Mouse (Mus musculus): ENCODE measurements around the gene Kank2. TPM values are rescaled to one million over a fixed set of nuclear protein-coding genes. Genes with fewer than 3 reads are reported as not detected.

The Kank2 gene
- 1 to 10 TPM; 7.5 to 7.8 TPM for total RNA-seq (2021)
- long read RNA-seq, partial matches to known transcripts: 3 of 3 reads
- long read RNA-seq, other reads (novel, unspliced or antisense): 0 of 3 reads

DNA sequence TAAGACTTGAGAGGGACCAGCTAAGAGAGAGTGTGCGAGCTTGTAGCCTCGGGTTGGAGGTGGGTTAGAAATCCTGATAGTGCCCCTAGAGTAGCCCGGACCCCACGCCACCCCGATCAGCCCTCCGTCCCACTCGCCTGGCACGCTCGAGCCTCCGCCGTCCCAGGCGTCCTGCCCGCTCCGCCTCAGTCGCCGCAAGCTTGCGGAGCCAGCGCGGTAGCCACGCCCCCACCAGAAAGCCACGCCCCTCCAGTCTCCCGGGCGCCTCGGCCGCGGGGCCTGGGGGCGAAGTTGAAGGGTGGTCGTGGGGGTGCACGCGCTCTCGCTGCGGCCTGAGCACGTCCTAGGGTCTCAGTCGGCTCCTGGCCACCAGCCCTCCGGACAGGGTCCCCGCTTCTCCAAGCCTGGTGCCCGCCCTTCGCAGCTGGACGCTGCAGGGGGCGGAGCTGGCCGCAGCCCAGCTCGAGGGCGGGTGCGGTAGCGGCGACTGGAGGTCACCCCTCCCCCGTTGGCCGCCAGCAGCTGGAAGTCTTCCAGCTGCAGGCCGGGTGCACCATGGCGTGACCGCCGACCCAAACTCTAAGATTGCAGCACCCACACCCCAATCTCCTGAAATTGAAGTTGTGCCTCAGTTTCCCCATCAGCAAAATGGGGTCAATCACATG lies at the start of gene Kank2:
Gene Kank2 (minus strand): TSS at position 400 of the 665 bp plus-strand sequence.
- DNase-seq (ENCODE audit: low spot score in 2 of 2): peak; percentile 81 to 85

- DNase-seq (ENCODE audit: low spot score in 2 of 2): no peak
Observed at GRCm38 (mm10) chr9:21847926-21848325, 49.4 kb upstream of the Kank2 start.

DNA sequence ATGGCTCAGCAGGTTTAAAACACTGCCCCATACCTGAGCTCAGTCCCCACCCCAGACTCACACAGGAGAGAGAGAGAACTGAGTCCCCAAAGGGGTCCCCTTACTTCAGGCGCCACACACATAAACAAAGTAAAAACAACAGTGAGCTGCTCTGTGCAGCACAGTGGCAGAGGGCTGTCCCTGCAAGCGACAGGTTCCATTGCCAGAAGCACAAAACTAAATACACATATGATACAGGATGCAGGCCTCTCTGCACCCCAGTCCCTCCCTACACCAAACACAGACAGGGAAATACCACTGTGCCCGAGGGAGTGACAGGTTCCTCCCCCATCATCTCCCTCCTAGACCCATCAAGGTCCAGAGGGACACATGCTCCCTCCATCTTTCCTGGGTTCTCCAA lies 48.9 kb upstream of the Kank2 start:
- DNase-seq (ENCODE audit: low spot score in 2 of 2): no peak

DNA sequence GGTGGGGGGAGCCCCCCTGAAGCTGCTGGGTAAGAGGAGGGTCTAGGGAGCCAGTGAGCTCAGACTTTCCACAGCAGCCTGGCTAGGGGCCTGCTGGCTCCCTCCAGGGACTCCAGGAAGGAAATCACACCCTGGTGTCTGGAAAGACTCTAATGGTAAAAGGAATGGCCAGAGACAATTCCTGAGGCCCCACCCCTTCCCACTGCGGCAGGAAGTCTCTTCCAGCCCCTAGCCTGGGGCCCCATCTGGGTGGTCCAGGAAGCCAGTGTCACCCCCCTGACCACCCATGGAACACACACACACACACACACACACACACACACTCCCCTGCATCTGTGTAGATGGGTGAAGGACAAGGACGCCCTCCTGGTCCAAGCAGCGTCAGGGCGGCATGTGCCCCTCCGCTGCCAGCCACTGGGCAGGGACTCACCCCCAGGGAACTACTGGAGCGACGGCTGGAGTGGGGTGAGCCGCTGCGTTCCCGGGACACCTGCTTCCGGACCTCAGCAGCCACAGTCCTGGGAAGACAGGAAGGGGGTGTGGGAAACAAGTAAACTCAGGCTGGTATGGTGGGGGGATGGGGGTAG lies 48.3 kb upstream of the Kank2 start:
- no peak for DNase-seq (ENCODE audit: low spot score in 2 of 2)

DNA sequence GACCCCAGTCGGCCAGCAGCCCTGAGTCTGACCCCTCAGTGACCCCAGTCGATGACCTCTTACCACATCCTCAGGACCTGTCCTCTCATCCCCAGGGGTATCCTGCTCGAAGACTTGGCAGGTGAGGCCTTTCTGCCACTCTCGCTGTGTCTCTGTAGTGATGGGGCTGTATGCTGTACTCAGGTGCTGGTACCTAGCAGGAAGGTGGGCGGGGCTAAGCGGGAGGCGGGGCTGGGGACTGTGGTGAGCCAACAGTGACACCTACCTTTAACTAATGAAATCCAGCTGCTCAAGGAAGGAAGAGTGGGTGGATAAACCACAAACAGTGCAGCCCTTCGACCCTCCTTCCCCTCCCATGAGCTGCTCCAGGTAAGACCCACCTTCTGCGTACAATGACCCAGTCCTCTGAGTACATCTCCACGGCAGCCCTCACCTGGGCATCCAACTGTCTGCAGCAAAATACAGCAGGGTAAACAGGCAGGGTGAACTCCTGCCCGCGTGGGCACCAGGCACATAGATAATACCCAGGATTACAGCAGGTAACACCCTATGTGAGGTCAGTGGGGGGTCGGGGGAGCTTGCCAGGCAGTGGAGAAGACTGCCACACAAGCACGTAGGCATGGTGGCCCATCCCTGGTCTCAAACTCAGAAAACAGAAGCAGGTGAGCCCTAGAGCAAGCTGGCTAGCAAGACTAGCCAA lies 47.0 kb upstream of the Kank2 start:
- no peak for DNase-seq (ENCODE audit: low spot score in 2 of 2)

GRCm38 (mm10) chr9:21843086-21843485 lies 44.5 kb upstream of the Kank2 start:
- DNase-seq (ENCODE audit: low spot score in 2 of 2): no peak

- no peak for DNase-seq (ENCODE audit: low spot score in 2 of 2)
Observed at GRCm38 (mm10) chr9:21842391-21842790, 43.8 kb upstream of the Kank2 start.

DNA sequence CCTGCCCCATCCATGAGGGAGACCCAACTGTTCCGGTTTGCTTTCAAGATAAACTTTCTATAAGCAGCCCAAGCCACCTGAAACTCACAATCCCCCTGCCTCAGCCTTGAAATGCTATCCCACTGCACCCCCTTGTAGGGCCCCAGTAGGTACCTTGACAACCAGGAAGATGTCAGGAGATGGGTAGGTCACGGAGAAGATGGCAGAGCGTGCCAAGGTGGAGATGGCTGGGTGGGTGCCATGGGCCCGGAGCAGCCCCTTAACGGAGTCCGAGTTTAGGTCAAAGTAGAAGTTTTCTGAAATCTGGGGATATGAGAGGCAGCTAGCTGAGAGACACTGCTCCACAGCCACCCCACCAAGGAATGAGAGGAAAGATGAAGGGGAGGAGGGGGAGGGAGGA lies 42.8 kb upstream of the Kank2 start:
- no peak for DNase-seq (ENCODE audit: low spot score in 2 of 2)

GRCm38 (mm10) chr9:21840115-21840787 lies 41.7 kb upstream of the Kank2 start:
- DNase-seq (ENCODE audit: low spot score in 2 of 2): peak; percentile 42 to 51

GRCm38 (mm10) chr9:21837690-21838089 lies 39.1 kb upstream of the Kank2 start:
- no peak for DNase-seq (ENCODE audit: low spot score in 2 of 2)

DNA sequence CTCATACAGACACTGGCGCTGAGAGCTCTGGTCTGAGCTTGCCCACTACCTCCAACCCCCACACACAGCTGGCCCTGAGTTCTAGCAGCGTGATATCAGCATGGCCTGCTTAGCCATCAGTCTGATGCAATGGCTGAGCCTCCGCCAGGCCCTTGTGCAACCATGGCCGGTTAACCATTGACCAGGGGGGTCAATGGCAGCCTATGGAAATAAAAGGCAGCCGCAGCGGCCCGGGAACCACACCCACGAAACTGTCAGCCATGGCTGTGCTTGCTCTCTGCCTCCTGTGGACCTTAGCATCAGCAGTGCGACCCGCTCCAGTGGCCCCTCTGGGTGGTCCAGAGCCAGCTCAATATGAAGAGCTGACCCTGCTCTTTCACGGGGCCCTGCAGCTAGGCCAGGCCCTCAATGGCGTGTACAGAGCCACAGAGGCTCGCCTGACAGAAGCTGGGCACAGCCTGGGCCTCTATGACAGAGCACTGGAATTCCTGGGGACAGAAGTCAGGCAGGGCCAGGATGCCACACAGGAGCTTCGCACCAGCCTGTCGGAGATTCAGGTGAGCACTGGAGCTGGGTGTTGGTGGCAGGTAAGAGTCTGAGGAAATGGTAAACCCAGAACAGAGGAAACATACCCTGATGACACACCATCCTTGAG lies 36.8 kb upstream of the Kank2 start, which contains the start of gene Angptl8:
Gene Angptl8 (plus strand): TSS at position 253 of the 655 bp plus-strand sequence.
- no peak for DNase-seq (ENCODE audit: low spot score in 2 of 2)

DNA sequence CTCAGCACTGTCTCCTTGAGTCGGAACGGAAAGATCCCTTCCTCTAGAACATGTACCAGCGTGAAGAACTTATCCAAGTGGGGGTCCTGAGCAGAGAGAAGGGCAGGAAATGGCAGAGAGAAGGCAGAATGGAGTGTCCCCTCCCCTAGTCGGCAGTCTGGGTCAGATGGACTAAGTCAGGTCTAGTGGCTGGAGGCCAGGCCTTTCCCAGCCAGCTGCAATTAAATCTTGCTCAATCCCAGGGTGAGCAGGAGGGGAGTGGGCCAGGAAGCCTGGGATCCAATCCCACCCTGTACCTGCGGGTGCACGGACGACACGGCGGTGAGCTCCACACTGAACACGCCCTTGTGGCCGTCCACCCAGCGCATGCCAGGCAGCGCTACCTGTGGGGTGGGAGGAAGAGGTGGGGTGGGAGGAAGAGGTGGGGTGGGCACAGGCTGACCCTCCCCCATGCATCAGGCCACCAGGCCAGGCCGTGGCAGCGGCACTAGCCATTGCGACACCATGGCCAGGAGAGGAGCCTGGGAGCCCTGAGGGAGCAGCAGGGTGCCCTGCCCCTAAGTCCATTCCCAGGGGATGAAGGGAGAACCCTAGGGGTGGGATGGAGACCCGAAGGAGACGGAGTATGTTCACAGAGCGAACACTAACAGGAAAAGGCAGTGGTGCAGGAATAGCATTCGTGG lies 33.2 kb upstream of the Kank2 start:
- DNase-seq (ENCODE audit: low spot score in 2 of 2): no peak

GRCm38 (mm10) chr9:21830936-21831335 lies 32.4 kb upstream of the Kank2 start:
- no peak for DNase-seq (ENCODE audit: low spot score in 2 of 2)

DNA sequence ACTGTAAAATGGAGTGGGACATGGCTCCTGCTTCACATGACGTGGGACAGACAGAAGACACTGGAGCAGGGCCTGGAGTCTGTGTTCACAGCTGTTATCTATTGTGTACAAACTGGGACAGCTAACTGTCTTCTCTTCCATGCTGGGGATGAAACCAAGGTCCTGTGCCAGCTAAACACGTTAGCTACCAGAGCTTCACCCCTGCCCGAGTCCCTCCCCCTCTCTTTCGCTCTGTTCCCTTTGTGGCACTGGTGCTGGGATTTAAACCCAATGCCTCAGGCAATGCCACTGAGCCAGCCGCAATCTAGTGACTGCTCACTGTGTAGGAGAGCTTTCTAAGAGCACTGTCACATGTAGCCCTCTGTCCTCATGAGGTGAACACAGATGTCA lies 31.9 kb upstream of the Kank2 start:
- DNase-seq (ENCODE audit: low spot score in 2 of 2): no peak

- no peak for DNase-seq (ENCODE audit: low spot score in 2 of 2)
Observed at GRCm38 (mm10) chr9:21829834-21830460, 31.4 kb upstream of the Kank2 start.

- no peak for DNase-seq (ENCODE audit: low spot score in 2 of 2)
Observed at GRCm38 (mm10) chr9:21824366-21824765, 25.8 kb upstream of the Kank2 start.

GRCm38 (mm10) chr9:21823957-21824356 lies 25.4 kb upstream of the Kank2 start:
- no peak for DNase-seq (ENCODE audit: low spot score in 2 of 2)

GRCm38 (mm10) chr9:21822686-21823085 lies 24.1 kb upstream of the Kank2 start:
- no peak for DNase-seq (ENCODE audit: low spot score in 2 of 2)

DNA sequence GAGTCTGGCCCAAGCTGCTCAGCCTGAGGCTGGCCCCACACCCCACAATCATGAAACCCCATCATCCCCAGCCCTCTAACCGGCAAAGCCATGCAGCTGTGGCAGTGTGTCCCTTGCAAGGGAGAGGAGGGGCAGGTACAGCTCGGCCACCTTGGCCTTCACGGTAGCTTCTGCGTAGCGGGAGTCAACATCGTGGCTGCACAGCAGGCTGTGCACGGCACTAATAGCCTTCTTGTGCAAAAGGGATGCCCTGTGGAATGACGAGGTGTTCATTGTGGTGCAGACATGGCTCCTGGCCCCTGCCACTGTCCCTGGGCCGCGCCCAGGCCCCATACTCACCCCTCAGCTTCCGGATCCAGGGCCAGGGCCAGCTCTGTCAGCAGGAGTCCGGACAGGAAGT lies 21.6 kb upstream of the Kank2 start:
- DNase-seq (ENCODE audit: low spot score in 2 of 2): no peak

GRCm38 (mm10) chr9:21819181-21819729 lies 20.7 kb upstream of the Kank2 start:
- DNase-seq (ENCODE audit: low spot score in 2 of 2): no peak
